Mouse (Mus musculus) right cerebral cortex, postnatal 4 days (tissue): ENCODE results near the gene Gpatch2.

Experiments
- DNase-seq: peaks from one replicate; pipeline ENCODE4 v3.0.0-alpha.2; 2022

The Gpatch2 gene

GRCm38 (mm10) chr1:187215181-187216116, at the start of gene Gpatch2, which contains the start of gene Spata17:
Gene Gpatch2 (plus strand): TSS chr1:187215508.
Gene Spata17 (minus strand): TSS chr1:187215465.
- DNase-seq: peak; percentile 69

GRCm38 (mm10) chr1:187169646-187170045, 45.7 kb upstream of the Gpatch2 start:
- no peak for DNase-seq

DNA sequence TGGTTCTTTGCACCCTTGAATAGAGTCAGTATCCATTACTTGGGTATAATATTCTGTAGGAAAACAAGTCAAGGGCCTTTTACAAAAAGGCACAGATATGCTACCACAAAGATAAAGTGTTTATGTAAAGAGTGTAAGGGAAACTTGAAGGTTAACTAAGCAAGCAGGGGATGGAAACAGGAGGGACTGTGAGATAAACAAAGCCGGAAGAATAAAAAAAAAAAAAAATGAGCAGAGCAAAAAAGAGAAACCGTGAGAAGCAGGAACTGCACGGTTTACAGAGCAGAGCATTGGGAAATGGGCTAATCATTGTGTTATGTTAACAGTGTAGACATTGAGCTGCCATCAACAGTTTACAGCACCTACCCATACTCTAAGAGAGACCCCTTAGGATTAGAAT, 44.9 kb upstream of the Gpatch2 start:
- DNase-seq: no peak

GRCm38 (mm10) chr1:187175991-187176390, 39.3 kb upstream of the Gpatch2 start:
- DNase-seq: no peak

DNA sequence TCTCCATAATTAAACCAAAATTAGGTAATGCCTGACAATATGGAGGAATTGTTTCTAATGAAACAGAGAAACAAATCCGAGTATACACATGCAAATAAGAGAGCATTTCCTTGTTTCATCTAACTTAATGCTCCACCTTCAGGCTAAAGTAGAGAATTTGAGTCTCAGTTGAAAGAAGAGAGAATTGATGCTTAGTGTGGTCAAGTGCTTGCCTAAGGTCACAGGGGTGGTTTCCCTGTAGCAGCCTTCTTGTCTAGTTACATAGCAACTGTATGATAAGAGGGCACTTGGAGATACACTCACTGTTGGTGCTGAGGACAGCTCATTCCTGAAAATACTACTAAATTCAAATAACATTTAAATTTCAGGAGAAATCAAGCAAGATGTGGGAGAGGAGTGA, 36.8 kb upstream of the Gpatch2 start:
- DNase-seq: no peak

DNA sequence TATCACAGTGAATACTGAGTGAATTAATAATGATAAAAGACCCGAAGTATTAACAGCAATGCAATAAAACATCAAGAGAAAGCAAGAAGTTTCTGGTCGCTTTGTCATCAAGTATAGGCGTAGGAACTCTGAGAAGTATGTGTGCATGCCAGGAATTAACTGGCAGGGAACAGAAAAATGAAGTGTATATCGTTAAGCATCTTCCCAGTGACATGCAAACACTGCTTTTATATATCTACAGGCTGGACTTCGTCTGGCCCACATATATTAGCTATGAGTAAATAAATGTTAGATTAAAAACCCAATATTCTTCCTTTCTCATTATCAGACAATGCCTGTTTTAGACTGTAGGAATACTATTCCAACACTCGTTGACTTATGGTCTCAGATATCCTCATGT, 9.8 kb upstream of the Gpatch2 start:
- no peak for DNase-seq

- no peak for DNase-seq
Measured at GRCm38 (mm10) chr1:187209496-187209895, 5.8 kb upstream of the Gpatch2 start.

- DNase-seq: no peak
Measured at GRCm38 (mm10) chr1:187210736-187211135, 4.6 kb upstream of the Gpatch2 start.

DNA sequence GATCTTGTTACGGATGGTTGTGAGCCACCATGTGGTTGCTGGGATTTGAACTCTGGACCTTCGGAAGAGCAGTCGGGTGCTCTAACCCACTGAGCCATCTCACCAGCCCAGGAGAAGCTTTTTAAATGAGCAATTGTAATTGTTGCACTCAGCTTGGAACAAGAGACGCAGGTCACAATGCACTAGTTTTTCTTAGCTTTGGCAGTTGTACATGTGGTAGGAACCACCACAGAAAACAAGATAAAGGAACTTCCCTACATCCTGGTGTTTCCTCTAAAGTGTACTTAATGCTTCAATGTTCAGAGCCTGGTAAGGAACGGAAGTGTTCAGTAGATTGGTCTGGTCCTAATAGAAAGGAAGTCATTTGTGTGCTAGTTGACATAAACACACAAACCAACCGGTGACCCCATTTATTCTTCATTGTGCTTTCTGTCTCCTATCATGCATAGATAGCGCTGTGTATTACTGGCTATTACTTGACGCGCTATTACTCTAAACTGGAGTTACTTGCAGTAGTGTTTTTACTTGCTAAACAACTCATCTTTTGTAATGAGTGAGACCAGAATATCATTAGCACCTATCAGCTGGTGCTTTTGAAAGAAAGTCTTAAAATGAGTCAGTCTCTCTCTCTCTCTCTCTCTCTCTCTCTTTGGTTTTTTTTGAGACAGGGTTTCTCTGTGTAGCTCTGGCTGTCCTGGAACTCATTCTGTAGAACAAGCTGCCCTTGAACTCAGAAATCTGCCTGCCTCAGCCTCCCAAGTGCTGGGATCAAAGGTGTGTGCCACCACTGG, 1.5 kb downstream of the Gpatch2 start:
- DNase-seq: no peak

DNA sequence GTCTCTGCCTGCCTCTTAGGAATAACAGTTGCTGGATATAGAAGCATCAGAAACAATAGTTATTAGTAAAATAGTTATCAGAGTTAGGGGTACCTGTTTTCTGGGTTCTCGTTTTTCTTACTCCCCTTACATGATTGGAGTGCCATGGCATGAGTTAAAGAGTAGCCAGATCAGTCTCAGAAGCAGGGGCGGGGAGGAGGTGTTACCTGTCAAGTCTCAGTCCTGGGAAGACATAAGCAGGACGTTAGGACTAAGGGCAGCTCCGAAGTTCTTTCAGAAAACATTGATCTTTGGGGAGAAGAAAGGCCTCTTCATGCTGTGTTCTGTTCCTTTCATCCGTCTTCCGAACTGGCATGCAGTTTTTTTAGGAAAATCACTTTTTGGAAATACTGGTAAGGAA, 5.4 kb downstream of the Gpatch2 start:
- DNase-seq: no peak

- no peak for DNase-seq
Measured at GRCm38 (mm10) chr1:187226328-187227025, 11.2 kb downstream of the Gpatch2 start.

DNA sequence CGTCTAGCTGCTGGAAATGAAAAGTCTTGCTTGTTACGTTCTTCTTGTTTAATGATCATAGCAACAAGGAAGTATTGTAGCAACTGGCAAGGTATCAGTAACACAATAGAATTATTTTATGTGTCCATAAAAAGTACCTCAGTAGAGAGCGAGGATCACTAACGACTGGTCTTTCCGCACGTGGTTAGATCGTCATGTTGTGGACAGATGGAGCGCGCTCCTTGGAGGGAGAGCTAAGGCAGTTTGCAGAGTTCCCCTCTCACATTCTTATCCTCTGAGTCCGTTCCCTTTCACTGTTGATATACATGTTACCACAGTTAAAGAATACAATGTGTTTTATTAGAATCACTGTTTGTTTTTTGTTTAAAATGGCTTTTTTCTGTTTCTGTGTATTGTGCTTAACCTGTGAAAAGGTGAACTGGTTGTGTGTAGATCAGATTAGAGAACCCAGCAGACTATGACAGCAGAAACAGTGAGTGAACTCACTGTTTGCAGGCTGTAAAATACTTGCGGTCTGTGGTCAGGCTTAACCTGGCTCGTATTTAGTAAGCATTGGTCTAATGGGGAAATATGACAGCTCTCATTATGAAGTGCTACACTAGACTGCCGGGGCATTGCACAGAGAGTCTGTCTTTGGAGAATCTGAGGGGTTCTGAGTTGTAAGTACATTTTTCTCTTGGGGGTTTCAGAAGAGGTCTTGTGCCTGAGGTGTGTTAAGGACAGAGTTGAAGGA, 13.3 kb downstream of the Gpatch2 start:
- no peak for DNase-seq

DNA sequence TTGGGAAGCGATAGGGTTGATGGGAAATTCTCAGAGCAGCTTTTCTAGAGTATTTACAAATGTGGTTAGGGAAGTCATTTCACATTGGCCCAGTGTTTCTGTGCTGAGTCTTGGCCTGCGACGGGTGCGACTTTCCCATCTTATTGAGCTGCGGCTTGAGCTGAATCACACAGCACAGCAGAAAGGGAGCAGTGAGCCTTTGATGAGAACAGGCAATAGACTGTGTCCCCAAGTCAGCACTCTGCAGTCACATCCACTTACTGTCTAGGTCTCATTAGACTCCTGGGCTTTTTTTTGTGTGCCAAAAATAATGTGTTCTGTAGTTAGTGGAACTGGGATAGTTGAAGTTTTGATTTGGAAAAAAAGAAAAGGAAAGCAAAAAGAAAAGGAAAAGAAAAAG, 14.9 kb downstream of the Gpatch2 start:
- no peak for DNase-seq

- DNase-seq: no peak
Measured at GRCm38 (mm10) chr1:187232196-187232955, 17.1 kb downstream of the Gpatch2 start.

DNA sequence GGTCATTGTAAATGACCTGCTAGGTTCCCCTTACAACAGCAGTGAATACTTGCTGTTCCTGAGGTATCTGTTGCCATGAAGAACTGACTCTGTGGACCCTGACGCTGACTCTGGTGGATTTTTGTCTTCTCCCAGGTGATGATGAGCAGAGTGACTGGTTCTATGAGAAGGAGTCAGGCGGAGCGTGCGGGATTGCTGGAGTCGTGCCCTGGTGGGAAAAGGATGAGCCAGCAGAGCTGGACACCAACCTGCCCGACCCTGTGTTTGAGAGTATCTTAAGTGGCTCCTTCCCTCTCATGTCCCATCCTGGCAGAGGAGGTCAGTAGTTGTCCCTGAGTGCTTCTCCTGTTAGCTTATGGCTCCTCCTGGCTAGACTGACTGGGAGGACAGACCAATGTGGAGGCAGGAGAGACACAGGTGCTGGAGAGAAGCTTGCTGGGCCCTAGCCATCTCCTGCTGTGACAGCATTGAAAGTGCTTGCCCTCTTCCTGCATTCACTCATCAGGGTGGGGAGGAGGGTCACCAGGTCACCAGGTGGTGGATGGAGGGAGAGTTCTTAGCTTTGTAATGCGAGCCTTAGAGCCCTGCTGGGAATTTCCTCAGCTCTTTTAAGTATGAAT, 17.8 kb downstream of the Gpatch2 start:
- DNase-seq: no peak

DNA sequence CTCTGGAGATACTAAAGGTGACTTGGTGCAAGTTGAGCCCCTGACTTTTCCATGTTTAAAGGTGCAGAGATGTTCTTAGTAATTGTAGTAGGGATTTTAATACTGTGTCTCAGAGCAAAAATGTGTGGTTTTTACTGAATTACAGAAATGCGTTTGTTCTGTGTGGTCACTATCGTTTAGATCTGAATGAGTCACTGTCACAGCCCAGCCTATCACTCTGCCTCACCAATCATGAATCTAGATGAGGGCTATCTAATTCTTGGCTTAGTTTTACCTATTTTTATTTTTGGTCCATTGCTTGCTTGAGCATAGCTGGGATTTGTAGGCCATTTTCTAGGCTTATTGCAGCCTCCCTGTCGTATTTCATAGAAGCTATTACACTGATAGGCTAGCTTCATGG, 19.9 kb downstream of the Gpatch2 start:
- DNase-seq: no peak

GRCm38 (mm10) chr1:187236296-187236695, 21.0 kb downstream of the Gpatch2 start:
- DNase-seq: no peak

- DNase-seq: no peak
Measured at GRCm38 (mm10) chr1:187238061-187238460, 22.8 kb downstream of the Gpatch2 start.

DNA sequence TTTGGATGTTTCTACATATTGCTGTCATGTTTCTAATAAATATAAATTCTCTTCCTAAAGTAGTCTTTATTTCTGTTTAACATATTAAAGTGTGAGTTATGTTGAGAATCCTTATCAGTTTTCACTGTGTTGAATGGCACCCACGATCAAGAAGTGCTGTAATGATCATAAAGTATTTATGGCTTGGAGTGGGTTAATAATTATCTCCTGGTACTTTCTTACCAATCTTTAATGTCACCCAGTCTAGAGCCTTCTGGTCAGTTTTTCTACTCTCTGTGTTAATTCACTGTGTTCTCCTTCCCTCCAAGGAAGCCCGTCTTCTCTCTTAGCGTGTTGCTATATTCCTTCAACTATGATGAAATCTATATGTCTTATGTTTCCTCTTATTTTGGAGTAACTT, 25.0 kb downstream of the Gpatch2 start:
- DNase-seq: no peak

GRCm38 (mm10) chr1:187241329-187241728, 26.0 kb downstream of the Gpatch2 start:
- no peak for DNase-seq

- DNase-seq: no peak
Measured at GRCm38 (mm10) chr1:187244734-187245133, 29.4 kb downstream of the Gpatch2 start.
